Mouse (Mus musculus) kidney, embryonic 14.5 days (tissue): ENCODE measurements at regions not wholly inside any gene's neighbourhood (a gene's known extent, or its start where the extent isn't known, plus 50 kb on each side); places are given as distances from the start of the nearest gene placed in this dataset.

Experiments
- ATAC-seq: fragments of 200-750 bp; cut with Nextera tagmentation; 2 replicates; pipeline ENCODE4 v1.8.0; 2017; ENCODE audit warnings: moderate number of reproducible peaks, mild to moderate bottlenecking, moderate TSS enrichment, moderate library complexity; ENCODE audit not compliant: low FRiP score, low TSS enrichment
- H3K27ac ChIP-seq: fragments of 300-500 bp; sonication (generic); 2 replicates; pipeline ENCODE4 v1.5.1; 2014; ENCODE audit warnings: low read depth, mild to moderate bottlenecking, low read length, moderate library complexity, mixed read lengths
- H3K27me3 ChIP-seq: fragments of 300-500 bp; sonication (generic); 2 replicates; pipeline ENCODE4 v1.6.1; 2014; ENCODE audit warnings: mild to moderate bottlenecking, low read length; ENCODE audit not compliant: control insufficient read depth, insufficient read depth
- H3K36me3 ChIP-seq: fragments of 300-500 bp; sonication (generic); 2 replicates; pipeline ENCODE4 v1.6.1; 2014; ENCODE audit warnings: low read length, mixed read lengths; ENCODE audit not compliant: control insufficient read depth, insufficient read depth
- H3K4me1 ChIP-seq: fragments of 300-500 bp; sonication (generic); 2 replicates; pipeline ENCODE4 v1.6.1; 2014; ENCODE audit warnings: low read length, mixed read lengths; ENCODE audit not compliant: control insufficient read depth, insufficient read depth
- H3K4me2 ChIP-seq: fragments of 300-500 bp; sonication (generic); replicated peaks from 2 replicates; pipeline ENCODE4 v1.6.1; 2014; ENCODE audit warnings: low read depth, mild to moderate bottlenecking, low read length
- H3K4me3 ChIP-seq: fragments of 300-500 bp; sonication (generic); 2 replicates; pipeline ENCODE4 v1.5.1; 2014; ENCODE audit warnings: mild to moderate bottlenecking, low read length
- H3K9ac ChIP-seq: fragments of 300-500 bp; sonication (generic); 2 replicates; pipeline ENCODE4 v1.6.1; 2014; ENCODE audit warnings: low read depth, mild to moderate bottlenecking, low read length, moderate library complexity
- H3K9me3 ChIP-seq: fragments of 300-500 bp; sonication (generic); 2 replicates; pipeline ENCODE4 v1.6.1; 2016; ENCODE audit warnings: low read length; ENCODE audit not compliant: control insufficient read depth
- WGBS: fragments of 180-500 bp; shearing (Covaris S2); extraction: QIAGEN DNeasy Blood & Tissue Kit; methylation state at CpG from one replicate; pipeline ENCODE4 v1.1.7; 2014; 5-methylcytosine and 5-hydroxymethylcytosine counted together

DNA sequence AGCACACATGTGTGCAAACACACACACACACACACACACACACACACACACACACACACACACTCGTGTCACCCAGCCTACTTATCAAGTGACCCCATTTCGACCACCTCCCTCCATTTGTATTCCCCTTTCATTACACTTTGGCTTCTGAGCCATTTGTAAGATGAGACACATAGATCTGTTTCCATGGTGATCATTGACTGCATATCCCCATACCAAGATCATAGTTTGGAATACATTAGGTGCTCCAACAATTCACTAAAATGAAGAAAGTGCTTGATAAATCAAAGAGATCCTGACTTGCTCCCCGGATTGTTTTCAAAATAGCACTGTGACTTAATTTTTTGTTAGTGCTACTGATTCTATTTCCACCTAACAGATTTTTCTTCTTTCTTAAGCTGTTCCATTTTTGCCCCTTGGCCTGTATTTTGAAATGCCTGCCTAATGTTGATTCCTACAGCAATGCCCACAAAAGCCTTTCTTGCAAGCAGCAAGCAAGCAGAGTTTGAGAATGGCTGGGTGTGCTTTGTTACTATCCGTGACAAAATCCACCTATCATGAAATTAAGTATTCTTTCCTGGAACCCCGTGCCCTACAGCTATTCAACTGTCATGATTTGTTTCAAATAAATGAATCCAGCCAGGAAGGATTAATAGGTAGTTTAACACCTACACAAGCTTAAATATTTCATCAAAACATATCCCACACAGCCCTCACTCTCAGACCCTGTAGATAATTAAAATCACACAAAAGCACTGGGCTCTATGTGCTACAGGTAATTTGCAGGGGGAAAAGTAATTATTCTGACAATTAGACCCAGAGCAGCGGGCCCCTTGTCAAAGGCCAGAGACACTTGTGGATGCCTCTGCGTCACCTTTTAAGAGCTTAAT is 168.1 kb upstream of the Rgma start:
- WGBS: 67% methylated on average over 7 of the region's 7 CpGs
- Histone ChIP-seq H3K4me3 (no peak overlapping the region), H3K4me2 (no peak overlapping the region), H3K27ac (no peak overlapping the region), H3K4me1 (peaks cover 9% of the 10 kb centered on the region; the same call in 1 of the 2 replicates), H3K9me3 (no peaks in the 10 kb centered on the region), H3K9ac (no peak overlapping the region), H3K27me3 (no peaks in the 10 kb centered on the region), H3K36me3 (no peaks in the 10 kb centered on the region)
- ATAC-seq: no peak

DNA sequence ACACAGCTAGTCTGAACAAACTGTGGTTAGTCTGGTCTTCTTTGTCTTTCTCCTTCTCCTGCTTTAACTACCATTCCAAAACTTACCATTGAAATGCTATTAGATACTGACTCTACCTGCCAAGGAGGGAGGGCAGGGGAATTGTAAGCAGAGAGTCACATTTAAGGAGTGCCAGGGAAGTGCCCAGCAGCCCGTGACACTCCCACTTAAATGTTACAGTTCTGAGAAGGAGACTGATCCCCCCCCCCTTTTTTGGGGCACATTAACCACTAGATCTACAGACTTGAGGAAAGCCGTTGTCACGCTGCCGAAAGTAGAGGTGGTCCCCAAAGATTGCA is 166.9 kb upstream of the Rgma start:
- no peaks in the 10 kb centered on the region for H3K27me3 ChIP-seq
- 47% methylated on average over 4 of the region's 4 CpGs for WGBS
- H3K9ac ChIP-seq: no peak overlapping the region
- no peaks in the 10 kb centered on the region for H3K9me3 ChIP-seq
- no peak overlapping the region for H3K4me3 ChIP-seq
- no peak overlapping the region for H3K27ac ChIP-seq
- ATAC-seq: peak; percentile 72
- peaks cover 9% of the 10 kb centered on the region; the same call in 1 of the 2 replicates for H3K4me1 ChIP-seq
- no peaks in the 10 kb centered on the region for H3K36me3 ChIP-seq
- H3K4me2 ChIP-seq: no peak overlapping the region

- peak; percentile 46; the same call in 1 of the 2 replicates for ATAC-seq
- Histone ChIP-seq H3K4me1 (peaks cover 9% of the 10 kb centered on the region; the same call in 1 of the 2 replicates), H3K9me3 (no peaks in the 10 kb centered on the region), H3K9ac (no peak overlapping the region), H3K4me2 (no peak overlapping the region), H3K36me3 (no peaks in the 10 kb centered on the region), H3K4me3 (no peak overlapping the region), H3K27ac (no peak overlapping the region), H3K27me3 (no peaks in the 10 kb centered on the region)
- WGBS: 28% methylated on average over 18 of the region's 18 CpGs
These were observed 166.3 kb upstream of the Rgma start for GRCm38 (mm10) chr7:73208817-73209602.

GRCm38 (mm10) chr7:73210078-73210477 is 165.2 kb upstream of the Rgma start:
- Histone ChIP-seq H3K36me3 (no peaks in the 10 kb centered on the region), H3K27me3 (no peaks in the 10 kb centered on the region), H3K4me3 (no peak overlapping the region), H3K27ac (no peak overlapping the region), H3K9ac (no peak overlapping the region), H3K4me1 (peaks cover 9% of the 10 kb centered on the region; the same call in 1 of the 2 replicates), H3K9me3 (no peaks in the 10 kb centered on the region), H3K4me2 (no peak overlapping the region)
- 80% methylated on average over 7 of the region's 7 CpGs for WGBS
- ATAC-seq: no peak

DNA sequence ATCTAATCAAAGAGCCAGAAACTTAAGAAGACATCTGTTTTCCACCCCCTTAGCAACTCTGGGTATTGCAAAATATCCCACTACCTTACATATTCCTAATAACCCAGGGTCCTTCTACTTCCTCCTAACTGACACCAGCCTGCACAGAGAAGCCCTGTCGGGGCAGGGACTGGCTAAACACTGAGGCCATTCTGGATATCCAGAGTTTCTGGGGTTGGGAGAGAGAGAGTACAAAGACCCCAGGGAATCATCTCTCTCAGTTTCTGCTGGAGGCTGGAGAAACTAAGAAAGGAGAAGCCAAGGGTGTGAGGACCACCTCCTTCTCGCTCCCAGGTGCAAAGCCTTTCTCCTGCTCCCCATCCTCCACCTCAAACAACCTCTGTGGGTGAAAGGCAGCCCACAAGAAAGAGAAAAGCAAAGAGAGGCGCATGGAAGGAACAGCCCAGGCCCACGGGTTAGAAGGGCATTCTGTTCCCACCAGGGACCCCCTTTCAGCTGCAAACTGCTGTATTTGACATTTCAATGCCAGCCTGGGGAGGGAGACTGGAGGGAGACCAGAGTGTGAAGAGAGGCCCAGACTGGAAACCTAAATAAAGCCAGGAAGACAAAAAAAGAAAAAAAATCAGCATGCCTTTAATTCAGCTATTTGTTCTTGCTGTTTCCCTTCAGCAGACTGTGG is 152.9 kb upstream of the Rgma start:
- no peak for ATAC-seq
- no peaks in the 10 kb centered on the region for H3K4me1 ChIP-seq
- H3K27ac ChIP-seq: no peak overlapping the region
- WGBS: 33% methylated on average over 4 of the region's 4 CpGs
- H3K9me3 ChIP-seq: no peaks in the 10 kb centered on the region
- H3K4me2 ChIP-seq: no peak overlapping the region
- no peaks in the 10 kb centered on the region for H3K36me3 ChIP-seq
- H3K27me3 ChIP-seq: no peaks in the 10 kb centered on the region
- H3K9ac ChIP-seq: no peak overlapping the region
- no peak overlapping the region for H3K4me3 ChIP-seq

- no peak overlapping the region for H3K4me3 ChIP-seq
- no peak overlapping the region for H3K27ac ChIP-seq
- H3K27me3 ChIP-seq: no peaks in the 10 kb centered on the region
- ATAC-seq: no peak
- H3K9me3 ChIP-seq: no peaks in the 10 kb centered on the region
- H3K4me1 ChIP-seq: no peaks in the 10 kb centered on the region
- no peak overlapping the region for H3K4me2 ChIP-seq
- no peaks in the 10 kb centered on the region for H3K36me3 ChIP-seq
- no peak overlapping the region for H3K9ac ChIP-seq
- WGBS: 64% methylated on average over 2 of the region's 2 CpGs
These were observed 152.3 kb upstream of the Rgma start for GRCm38 (mm10) chr7:73222929-73223512.

DNA sequence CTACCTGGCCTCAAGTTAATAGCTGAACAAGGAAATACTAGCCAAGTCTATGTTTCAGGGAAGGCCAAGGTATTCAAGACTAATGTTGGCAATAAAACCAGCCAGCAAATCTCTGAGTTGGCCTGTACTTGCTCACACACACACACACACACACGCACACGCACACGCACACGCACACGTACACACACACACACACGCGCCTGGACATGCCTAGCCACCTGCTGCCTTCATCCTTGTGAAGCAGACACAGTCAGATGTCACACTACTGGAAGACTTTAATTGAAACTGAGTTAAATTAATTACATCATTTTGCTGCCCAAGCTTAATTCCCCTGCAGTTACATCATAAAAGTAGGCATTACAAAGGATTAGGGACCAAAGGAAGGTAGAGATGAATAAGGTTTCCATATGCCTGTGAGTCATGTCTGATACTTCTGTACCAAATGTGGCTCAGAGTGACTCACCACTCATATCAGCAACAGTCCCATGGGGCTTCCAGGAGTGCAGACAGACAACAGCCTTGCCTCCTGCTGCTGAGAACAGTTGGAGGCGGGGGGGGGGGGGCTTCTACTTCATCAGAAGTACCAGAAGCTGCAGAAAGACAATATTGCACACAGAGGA is 141.7 kb upstream of the Rgma start:
- Histone ChIP-seq H3K4me3 (no peak overlapping the region), H3K9me3 (no peaks in the 10 kb centered on the region), H3K36me3 (no peaks in the 10 kb centered on the region), H3K4me1 (no peaks in the 10 kb centered on the region), H3K4me2 (no peak overlapping the region), H3K9ac (no peak overlapping the region), H3K27ac (no peak overlapping the region), H3K27me3 (no peaks in the 10 kb centered on the region)
- ATAC-seq: no peak
- 92% methylated on average over 8 of the region's 8 CpGs for WGBS

GRCm38 (mm10) chr7:73238486-73238885 is 136.8 kb upstream of the Rgma start:
- Histone ChIP-seq H3K4me1 (no peaks in the 10 kb centered on the region), H3K27me3 (no peaks in the 10 kb centered on the region), H3K9me3 (no peaks in the 10 kb centered on the region), H3K4me2 (no peak overlapping the region), H3K27ac (no peak overlapping the region), H3K9ac (no peak overlapping the region), H3K4me3 (no peak overlapping the region), H3K36me3 (no peaks in the 10 kb centered on the region)
- ATAC-seq: no peak
- WGBS: 23% methylated on average over 4 of the region's 4 CpGs
